In genomic region chr13:98171706-98172105, GRCm38 (mm10) we compare ENCODE assay signal across 15 mouse cellular contexts. TPM values are rescaled to one million over a fixed set of nuclear protein-coding genes. Genes with fewer than 3 reads are reported as not detected.
DNase-seq lines count a peak whose midpoint lies in the region; ATAC-seq lines count a peak whose summit lies in the region.
"Had no signal": no experiment of that assay in that cellular context is flagged by ENCODE, and none has a peak within 500 bp of the region (broad histone marks: within the 10 kb centered on the region; RNA-seq: fewer than 3 reads in every experiment).

No protein-coding gene starts in this region.

- H3K27ac ChIP-seq in hindbrain, embryonic 14.5 days: no peak overlapping the region
- no peak overlapping the region for H3K27ac ChIP-seq in hindbrain, embryonic 13.5 days
- peak overlapping the region; percentile 42; the same call in 1 of the 2 replicates for H3K27ac ChIP-seq in brown adipose tissue, adult 24 weeks (replicated peaks; ENCODE audit: low read depth, low read length)
- H3K27ac ChIP-seq: gastrocnemius, adult 2 months; limb, embryonic 12.5 days; macrophage had no signal

- DNase-seq in hindbrain, embryonic 14.5 days (ENCODE audit: low spot score): no peak
- DNase-seq in layer of hippocampus, adult 9-10 months (ENCODE audit: low spot score): peak; percentile 59
- peak; percentile 53 to 66 for DNase-seq in right cerebral cortex, postnatal 10 days (ENCODE audit: low spot score in 2 of 2)
- no peak for DNase-seq in kidney, postnatal 36 days
- no peak for DNase-seq in kidney, postnatal 14 days
- DNase-seq in testis, postnatal 10 days (ENCODE audit: low spot score): no peak
- DNase-seq: embryo, embryonic 11 days; gastrocnemius, adult 2 months; kidney, adult 8-10 months; liver, postnatal 0 days had no signal

- H3K9me3 ChIP-seq in hindbrain, embryonic 14.5 days (ENCODE audit: control insufficient read depth, low read length): no peaks in the 10 kb centered on the region
- no peaks in the 10 kb centered on the region for H3K9me3 ChIP-seq in hindbrain, embryonic 13.5 days
- H3K9me3 ChIP-seq: heart, embryonic 12.5 days; limb, embryonic 12.5 days had no signal

- H3K9ac ChIP-seq in hindbrain, embryonic 14.5 days: no peak overlapping the region
- H3K9ac ChIP-seq in hindbrain, embryonic 13.5 days: no peak overlapping the region
- H3K9ac ChIP-seq: heart, embryonic 12.5 days; limb, embryonic 12.5 days; liver, postnatal 0 days had no signal

- H3K4me1 ChIP-seq in hindbrain, embryonic 14.5 days (replicated peaks; ENCODE audit: control insufficient read depth, insufficient read depth, low read length): no peaks in the 10 kb centered on the region
- peaks cover 9% of the 10 kb centered on the region; the same call in 1 of the 2 replicates for H3K4me1 ChIP-seq in hindbrain, embryonic 13.5 days (replicated peaks)
- peaks cover 47% of the 10 kb centered on the region for H3K4me1 ChIP-seq in brown adipose tissue, adult 24 weeks (ENCODE audit: control insufficient read depth, insufficient read depth, insufficient read length, low read length)
- H3K4me1 ChIP-seq: heart, embryonic 12.5 days had no signal

- no peak overlapping the region for H3K4me3 ChIP-seq in hindbrain, embryonic 14.5 days (replicated peaks; ENCODE audit: low read length)
- no peak overlapping the region for H3K4me3 ChIP-seq in hindbrain, embryonic 13.5 days
- no peak overlapping the region for H3K4me3 ChIP-seq in brown adipose tissue, adult 24 weeks (ENCODE audit: insufficient read depth, low read depth, low read length)
- H3K4me3 ChIP-seq: gastrocnemius, adult 2 months; heart, embryonic 12.5 days; limb, embryonic 12.5 days had no signal

- WGBS in hindbrain, embryonic 14.5 days: 95% methylated on average over 4 of the region's 4 CpGs
- 93% methylated on average over 4 of the region's 4 CpGs for WGBS in hindbrain, embryonic 13.5 days

- no peaks in the 10 kb centered on the region for H3K27me3 ChIP-seq in hindbrain, embryonic 14.5 days (ENCODE audit: control insufficient read depth, insufficient read depth, low read length)
- 0 out of 2 replicates have a peak, but pooled peaks cover 3% of the 10 kb centered on the region for H3K27me3 ChIP-seq in hindbrain, embryonic 13.5 days
- H3K27me3 ChIP-seq: heart, embryonic 12.5 days; limb, embryonic 12.5 days had no signal

- H3K4me2 ChIP-seq in hindbrain, embryonic 14.5 days (replicated peaks): peak overlapping the region; percentile 10; the same call in 1 of the 2 replicates
- no peak overlapping the region for H3K4me2 ChIP-seq in hindbrain, embryonic 13.5 days
- H3K4me2 ChIP-seq: heart, embryonic 12.5 days; limb, embryonic 12.5 days had no signal

- no peaks in the 10 kb centered on the region for H3K36me3 ChIP-seq in hindbrain, embryonic 14.5 days (replicated peaks; ENCODE audit: control insufficient read depth, insufficient read depth)
- H3K36me3 ChIP-seq in hindbrain, embryonic 13.5 days: no peaks in the 10 kb centered on the region
- H3K36me3 ChIP-seq: heart, embryonic 12.5 days; limb, embryonic 12.5 days had no signal

- ATAC-seq in hindbrain, embryonic 14.5 days (ENCODE audit: low FRiP score): no peak
- no peak for ATAC-seq in hindbrain, embryonic 13.5 days (ENCODE audit: low FRiP score)
- ATAC-seq: liver, postnatal 0 days had no signal

RNA-seq across cellular contexts. Expression of gene Arhgef28, which starts 34.5 kb away (rescaled TPM):
- polyA plus RNA-seq in hindbrain, embryonic 14.5 days (2014; fragmentation: Nextera tagmentation; extraction: Ambion mirVana): 26.1 and 28.5 TPM in 2 replicates
- 15.9 and 19.3 TPM in 2 replicates for polyA plus RNA-seq in hindbrain, embryonic 13.5 days (2015; fragmentation: Nextera tagmentation; extraction: Ambion mirVana)
- 14.1 and 14.8 TPM in 2 replicates for polyA plus RNA-seq in brown adipose tissue, adult 24 weeks (2012; ENCODE audit: insufficient read depth, insufficient read length, missing spikeins)
- polyA plus RNA-seq: macrophage had no signal

Comparison
In these comparisons a context has a peak if more than half of its experiments do, and no peak if none do; other contexts are left out.
1. DNase-seq: peak in layer of hippocampus, adult 9-10 months (single experiment) and right cerebral cortex, postnatal 10 days (2 of 2); none in hindbrain, embryonic 14.5 days (single experiment), kidney, postnatal 36 days (0 of 2), kidney, postnatal 14 days (single experiment) and testis, postnatal 10 days (single experiment).